Mouse (Mus musculus): Measurements from ENCODE around the gene Wdr41. TPM values are rescaled to one million over a fixed set of nuclear protein-coding genes. Genes with fewer than 3 reads are reported as not detected.

Wdr41 gene
- polyA plus RNA-seq, 1 experiment from 2014 or later = 21.5 TPM

- DNase-seq (no peak), ATAC-seq (ENCODE audit: insufficient read depth) (no peak)
- no peak for TF ChIP-seq CTCF (IDR thresholded peaks at IDR 0.05; ENCODE audit: low read depth)
- H3K4me2 ChIP-seq = no peak overlapping the region
- WGBS = 82% methylated on average over 6 of the region's 6 CpGs
- no peak overlapping the region for H3K27ac ChIP-seq (ENCODE audit: low read depth)
- H3K9me3 ChIP-seq (ENCODE audit: low read depth, low read length) = no peaks in the 10 kb centered on the region
- H3K9ac ChIP-seq = no peak overlapping the region
- H3K27me3 ChIP-seq (ENCODE audit: insufficient read depth, low read length) = no peaks in the 10 kb centered on the region
- H3K4me1 ChIP-seq (ENCODE audit: insufficient read depth) = no peaks in the 10 kb centered on the region
- peaks cover 2% of the 10 kb centered on the region; the same call in 1 of the 2 replicates for H3K36me3 ChIP-seq (ENCODE audit: insufficient read depth)
- H3K4me3 ChIP-seq (ENCODE audit: low read depth, low read length) = no peak overlapping the region
Measured at GRCm38 (mm10) chr13:95017278-95017677, 41.1 kb downstream of the Wdr41 start.

- H3K4me3 ChIP-seq (ENCODE audit: low read depth, low read length) = no peak overlapping the region
- peak; percentile 82 for TF ChIP-seq CTCF (IDR thresholded peaks at IDR 0.05; ENCODE audit: low read depth)
- DNase-seq = peak; percentile 82
- H3K36me3 ChIP-seq (ENCODE audit: insufficient read depth) = peaks cover 2% of the 10 kb centered on the region; the same call in 1 of the 2 replicates
- H3K27me3 ChIP-seq (ENCODE audit: insufficient read depth, low read length) = no peaks in the 10 kb centered on the region
- no peaks in the 10 kb centered on the region for H3K9me3 ChIP-seq (ENCODE audit: low read depth, low read length)
- H3K4me2 ChIP-seq = no peak overlapping the region
- H3K4me1 ChIP-seq (ENCODE audit: insufficient read depth) = no peaks in the 10 kb centered on the region
- peak; percentile 41; the same call in 1 of the 2 replicates for ATAC-seq (ENCODE audit: insufficient read depth)
- WGBS = 4% methylated on average over 9 of the region's 9 CpGs
- no peak overlapping the region for H3K27ac ChIP-seq (ENCODE audit: low read depth)
- H3K9ac ChIP-seq = no peak overlapping the region
Measured at GRCm38 (mm10) chr13:95017916-95018315, 41.8 kb downstream of the Wdr41 start.

GRCm38 (mm10) chr13:95019345-95019744 lies 43.2 kb downstream of the Wdr41 start:
- no peak for TF ChIP-seq CTCF (IDR thresholded peaks at IDR 0.05; ENCODE audit: low read depth)
- no peak for ATAC-seq (ENCODE audit: insufficient read depth)

DNA sequence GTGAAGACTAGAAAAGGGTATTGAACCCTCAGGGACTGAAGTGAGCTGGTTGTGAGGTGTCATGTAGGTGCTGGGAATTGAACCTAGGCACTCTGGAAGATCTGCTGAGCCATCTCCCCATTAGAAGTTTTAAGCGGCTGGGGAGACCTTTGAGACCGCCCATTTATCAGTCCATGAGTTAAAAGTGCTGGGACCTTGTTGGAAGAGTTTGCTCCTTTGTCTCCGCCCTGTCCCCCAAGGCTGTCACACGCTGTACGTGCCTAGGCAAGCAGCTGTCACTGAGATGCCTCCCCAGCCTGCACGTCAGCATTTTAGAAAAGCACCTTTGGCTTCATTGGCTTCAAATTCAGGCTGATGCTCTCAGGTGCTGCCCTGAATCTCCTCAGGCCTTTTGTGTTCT lies 44.1 kb downstream of the Wdr41 start:
- H3K4me3 ChIP-seq (ENCODE audit: low read depth, low read length) = no peak overlapping the region
- no peaks in the 10 kb centered on the region for H3K4me1 ChIP-seq (ENCODE audit: insufficient read depth)
- WGBS = 79% methylated on average over 6 of the region's 6 CpGs
- no peak overlapping the region for H3K9ac ChIP-seq
- H3K27ac ChIP-seq (ENCODE audit: low read depth) = no peak overlapping the region
- H3K9me3 ChIP-seq (ENCODE audit: low read depth, low read length) = no peaks in the 10 kb centered on the region
- no peak for TF ChIP-seq CTCF (IDR thresholded peaks at IDR 0.05; ENCODE audit: low read depth)
- no peaks in the 10 kb centered on the region for H3K27me3 ChIP-seq (ENCODE audit: insufficient read depth, low read length)
- H3K4me2 ChIP-seq = no peak overlapping the region
- no peak for DNase-seq
- ATAC-seq (ENCODE audit: insufficient read depth) = no peak
- peaks cover 2% of the 10 kb centered on the region; the same call in 1 of the 2 replicates for H3K36me3 ChIP-seq (ENCODE audit: insufficient read depth)

More at GRCm38 (mm10) chr13:95019345-95019744, 43.2 kb downstream of the Wdr41 start:
- H3K9me3 ChIP-seq (ENCODE audit: low read depth, low read length) = no peaks in the 10 kb centered on the region
- no peaks in the 10 kb centered on the region for H3K4me1 ChIP-seq (ENCODE audit: insufficient read depth)
- H3K27me3 ChIP-seq (ENCODE audit: insufficient read depth, low read length) = no peaks in the 10 kb centered on the region
- H3K36me3 ChIP-seq (ENCODE audit: insufficient read depth) = peaks cover 2% of the 10 kb centered on the region; the same call in 1 of the 2 replicates
- H3K4me2 ChIP-seq = no peak overlapping the region
- no peak overlapping the region for H3K4me3 ChIP-seq (ENCODE audit: low read depth, low read length)
- H3K9ac ChIP-seq = no peak overlapping the region
- no peak overlapping the region for H3K27ac ChIP-seq (ENCODE audit: low read depth)
- no peak for DNase-seq
- WGBS = 76% methylated on average over 6 of the region's 6 CpGs

- H3K9ac ChIP-seq = no peak overlapping the region
- no peak overlapping the region for H3K4me3 ChIP-seq (ENCODE audit: low read depth, low read length)
- H3K27me3 ChIP-seq (ENCODE audit: insufficient read depth, low read length) = no peaks in the 10 kb centered on the region
- no peaks in the 10 kb centered on the region for H3K9me3 ChIP-seq (ENCODE audit: low read depth, low read length)
- ATAC-seq (ENCODE audit: insufficient read depth) = no peak
- 82% methylated on average over 6 of the region's 6 CpGs for WGBS
- no peak overlapping the region for H3K4me2 ChIP-seq
- no peak overlapping the region for H3K27ac ChIP-seq (ENCODE audit: low read depth)
- H3K4me1 ChIP-seq (ENCODE audit: insufficient read depth) = no peaks in the 10 kb centered on the region
- TF ChIP-seq CTCF (IDR thresholded peaks at IDR 0.05; ENCODE audit: low read depth) = no peak
- peaks cover 6% of the 10 kb centered on the region; the same call in 1 of the 2 replicates for H3K36me3 ChIP-seq (ENCODE audit: insufficient read depth)
- DNase-seq = no peak
Measured at GRCm38 (mm10) chr13:95030828-95031227, 54.7 kb downstream of the Wdr41 start.

GRCm38 (mm10) chr13:95032127-95032831 lies 56.1 kb downstream of the Wdr41 start:
- H3K27me3 ChIP-seq (ENCODE audit: insufficient read depth, low read length) = no peaks in the 10 kb centered on the region
- no peak overlapping the region for H3K27ac ChIP-seq (ENCODE audit: low read depth)
- no peak overlapping the region for H3K4me3 ChIP-seq (ENCODE audit: low read depth, low read length)
- no peak for TF ChIP-seq CTCF (IDR thresholded peaks at IDR 0.05; ENCODE audit: low read depth)
- H3K9ac ChIP-seq = no peak overlapping the region
- ATAC-seq (ENCODE audit: insufficient read depth) = no peak
- WGBS = 61% methylated on average over 17 of the region's 17 CpGs
- H3K4me2 ChIP-seq = no peak overlapping the region
- H3K9me3 ChIP-seq (ENCODE audit: low read depth, low read length) = no peaks in the 10 kb centered on the region
- no peaks in the 10 kb centered on the region for H3K4me1 ChIP-seq (ENCODE audit: insufficient read depth)
- H3K36me3 ChIP-seq (ENCODE audit: insufficient read depth) = peaks cover 6% of the 10 kb centered on the region; the same call in 1 of the 2 replicates
- DNase-seq = no peak

GRCm38 (mm10) chr13:95032973-95033372 lies 56.8 kb downstream of the Wdr41 start:
- WGBS = 71% methylated on average over 6 of the region's 6 CpGs
- Histone ChIP-seq H3K36me3 (ENCODE audit: insufficient read depth) (peaks cover 6% of the 10 kb centered on the region; the same call in 1 of the 2 replicates), H3K4me2 (no peak overlapping the region), H3K9me3 (ENCODE audit: low read depth, low read length) (no peaks in the 10 kb centered on the region), H3K27me3 (ENCODE audit: insufficient read depth, low read length) (no peaks in the 10 kb centered on the region), H3K9ac (no peak overlapping the region), H3K4me1 (ENCODE audit: insufficient read depth) (no peaks in the 10 kb centered on the region), H3K27ac (ENCODE audit: low read depth) (no peak overlapping the region), H3K4me3 (ENCODE audit: low read depth, low read length) (no peak overlapping the region)
- DNase-seq (no peak), ATAC-seq (ENCODE audit: insufficient read depth) (no peak)
- no peak for TF ChIP-seq CTCF (IDR thresholded peaks at IDR 0.05; ENCODE audit: low read depth)

Data from lung, embryonic 14.5 days (tissue).